Mouse (Mus musculus) intestine, postnatal 0 days (tissue): ENCODE measurements at regions not wholly inside any gene's neighbourhood (a gene's known extent, or its start where the extent isn't known, plus 50 kb on each side); places are given as distances from the start of the nearest gene placed in this dataset.

Experiments used
- ATAC-seq: fragments of 200-750 bp; cut with Nextera tagmentation; 2 replicates; pipeline ENCODE4 v1.8.0; 2017; ENCODE audit warnings: mild to moderate bottlenecking, moderate TSS enrichment, moderate library complexity
- H3K27ac ChIP-seq: fragments of 300-500 bp; sonication (generic); 2 replicates; pipeline ENCODE4 v1.5.1; 2014; ENCODE audit warnings: mild to moderate bottlenecking, low read depth, low read length, moderate library complexity
- H3K27me3 ChIP-seq: fragments of 300-500 bp; sonication (generic); replicated peaks from 2 replicates; pipeline ENCODE4 v1.6.1; 2014; ENCODE audit warnings: low read length, mixed read lengths; ENCODE audit not compliant: control insufficient read depth, insufficient read depth
- H3K36me3 ChIP-seq: fragments of 300-500 bp; sonication (generic); 2 replicates; pipeline ENCODE4 v1.6.1; 2014; ENCODE audit warnings: mild to moderate bottlenecking, moderate library complexity; ENCODE audit not compliant: control insufficient read depth, insufficient read depth
- H3K4me1 ChIP-seq: fragments of 300-500 bp; sonication (generic); replicated peaks from 2 replicates; pipeline ENCODE4 v1.6.1; 2014; ENCODE audit warnings: antibody characterized with exemption, low read length, mixed read lengths; ENCODE audit not compliant: control insufficient read depth, insufficient read depth
- H3K4me2 ChIP-seq: fragments of 300-500 bp; sonication (generic); replicated peaks from 2 replicates; pipeline ENCODE4 v1.6.1; 2014; ENCODE audit warnings: low read depth, mild to moderate bottlenecking, moderate library complexity
- H3K4me3 ChIP-seq: fragments of 300-500 bp; sonication (generic); 2 replicates; pipeline ENCODE4 v1.5.1; 2014; ENCODE audit warnings: low read depth, low read length
- H3K9ac ChIP-seq: fragments of 300-500 bp; sonication (generic); 2 replicates; pipeline ENCODE4 v1.6.1; 2014; ENCODE audit warnings: mild to moderate bottlenecking, low read depth, low read length
- H3K9me3 ChIP-seq: fragments of 300-500 bp; sonication (generic); 2 replicates; pipeline ENCODE4 v1.6.1; 2016; ENCODE audit warnings: mixed run types; ENCODE audit not compliant: control insufficient read depth
- CTCF ChIP-seq: sonication (generic); IDR thresholded peaks from 2 replicates; pipeline ENCODE4 v1.5.1; 2016; ENCODE audit warnings: low read depth, mild to moderate bottlenecking, control low read depth, antibody characterized with exemption, moderate library complexity
- WGBS: fragments of 180-500 bp; shearing (Covaris S2); extraction: QIAGEN DNeasy Blood & Tissue Kit; methylation state at CpG from one replicate; pipeline ENCODE4 v1.1.7; 2014; 5-methylcytosine and 5-hydroxymethylcytosine counted together

DNA sequence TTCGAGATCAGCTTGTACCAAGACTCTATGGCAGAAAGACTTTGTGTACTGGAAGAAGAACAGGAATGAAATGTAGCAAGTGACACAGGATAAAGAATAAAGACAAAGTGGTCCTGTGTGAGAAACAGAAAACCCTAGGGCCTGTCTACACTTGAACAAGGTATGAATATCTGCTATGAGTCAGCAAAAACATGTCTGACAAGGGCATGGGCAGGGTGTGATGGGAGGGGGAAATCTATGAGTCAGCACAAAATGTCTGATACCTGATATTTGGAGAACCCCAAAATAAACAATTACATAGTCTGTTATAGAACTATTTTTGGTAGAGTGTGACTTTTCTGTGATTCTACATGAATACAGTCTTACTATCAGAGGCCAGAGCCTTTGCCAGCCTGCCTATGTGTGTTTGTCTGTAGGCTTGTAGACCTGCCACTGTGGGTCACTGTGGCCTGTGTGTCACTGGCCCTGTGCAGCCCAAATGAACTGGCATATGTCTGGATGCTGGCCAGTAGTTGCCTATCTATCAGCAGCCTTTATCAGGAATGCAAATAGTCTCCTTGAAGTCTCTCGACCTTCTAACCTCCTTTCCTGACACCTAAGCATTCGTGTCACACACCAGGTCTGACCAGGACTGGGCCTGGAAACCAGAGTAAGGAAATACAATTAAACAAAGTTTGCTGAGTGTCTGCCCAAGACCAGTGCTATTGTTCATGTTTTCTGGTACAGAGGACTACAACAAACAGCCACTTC lies 71.5 kb downstream of the Fam110c start:
- H3K27me3 ChIP-seq, result no peaks in the 10 kb centered on the region
- no peak overlapping the region for H3K4me3 ChIP-seq
- H3K4me1 ChIP-seq, result no peaks in the 10 kb centered on the region
- WGBS, result 50% methylated on average over 3 of the region's 3 CpGs
- no peak overlapping the region for H3K9ac ChIP-seq
- no peak overlapping the region for H3K4me2 ChIP-seq
- H3K9me3 ChIP-seq, result no peaks in the 10 kb centered on the region
- peak; percentile 24; the same call in 1 of the 2 replicates for TF ChIP-seq CTCF
- no peaks in the 10 kb centered on the region for H3K36me3 ChIP-seq
- no peak overlapping the region for H3K27ac ChIP-seq
- ATAC-seq, result no peak

DNA sequence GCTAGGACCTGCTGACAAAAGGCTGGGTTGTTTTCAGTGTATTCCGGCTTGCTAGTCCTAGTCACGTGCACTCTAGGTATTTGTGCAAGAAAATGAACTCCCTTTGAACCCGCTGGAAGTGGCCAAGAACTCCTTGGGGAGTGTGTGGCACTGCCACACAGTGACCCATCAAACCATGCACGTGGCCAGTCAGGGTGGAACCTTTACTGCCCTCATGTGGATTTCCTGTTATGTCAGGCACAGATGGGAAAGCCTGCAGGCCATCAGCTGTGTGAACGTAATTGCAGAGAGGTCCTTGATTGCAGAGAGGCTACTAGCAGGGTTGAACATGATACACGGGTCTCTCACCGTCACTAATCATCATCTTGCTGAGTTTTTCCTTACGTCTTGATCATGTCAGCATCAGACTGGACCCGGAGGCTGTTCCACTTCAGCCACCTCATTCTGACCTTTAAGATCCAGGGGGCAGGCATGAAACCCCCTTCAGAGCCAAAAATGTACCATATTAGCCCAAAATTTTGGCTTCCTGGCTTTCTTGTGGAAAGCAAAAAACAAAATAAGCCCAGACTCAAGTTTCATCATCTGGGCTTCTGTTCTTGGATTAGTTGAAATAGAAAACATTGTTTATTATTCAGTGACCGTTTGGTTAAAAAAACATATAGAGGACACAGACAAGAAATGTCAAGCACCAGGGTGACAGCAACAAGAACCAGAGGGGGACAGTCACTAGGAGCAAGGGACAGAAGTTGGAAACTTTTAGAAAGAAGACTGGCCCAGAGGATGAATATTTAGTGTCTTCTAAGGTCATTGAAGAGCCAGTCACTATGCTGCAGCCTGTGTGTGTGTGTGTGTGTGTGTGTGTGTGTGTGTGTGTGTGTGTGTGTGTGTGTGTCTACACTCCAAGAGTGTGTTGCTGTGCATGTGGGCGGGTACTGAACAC lies 75.0 kb downstream of the Fam110c start:
- no peak overlapping the region for H3K4me2 ChIP-seq
- no peaks in the 10 kb centered on the region for H3K4me1 ChIP-seq
- no peak for ATAC-seq
- 65% methylated on average over 11 of the region's 11 CpGs for WGBS
- H3K9me3 ChIP-seq, result no peaks in the 10 kb centered on the region
- H3K4me3 ChIP-seq, result no peak overlapping the region
- peak; percentile 35 for TF ChIP-seq CTCF
- H3K9ac ChIP-seq, result no peak overlapping the region
- H3K27ac ChIP-seq, result no peak overlapping the region
- H3K27me3 ChIP-seq, result no peaks in the 10 kb centered on the region
- no peaks in the 10 kb centered on the region for H3K36me3 ChIP-seq

DNA sequence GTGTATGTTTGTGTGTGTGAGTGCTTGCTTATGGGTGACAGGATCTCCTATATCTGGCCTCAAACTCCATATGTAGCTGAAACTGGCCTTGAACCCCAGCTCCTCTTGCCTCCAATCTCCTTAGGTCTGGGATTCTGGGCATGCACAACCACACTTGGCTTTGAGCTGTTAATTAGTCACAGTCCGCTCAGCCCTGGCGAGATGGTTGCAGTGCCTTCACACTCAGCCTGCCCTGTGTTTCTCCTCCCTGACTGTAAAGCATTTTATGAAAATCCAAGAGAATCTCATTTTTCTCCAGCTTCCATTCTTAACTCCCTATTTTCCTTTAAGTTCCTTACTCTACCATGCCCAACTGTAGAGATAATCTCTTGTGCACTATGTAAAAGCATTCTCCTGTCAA lies 80.1 kb downstream of the Fam110c start:
- Histone ChIP-seq H3K27ac (no peak overlapping the region), H3K27me3 (no peaks in the 10 kb centered on the region), H3K9me3 (no peaks in the 10 kb centered on the region), H3K4me2 (no peak overlapping the region), H3K4me3 (no peak overlapping the region), H3K9ac (no peak overlapping the region), H3K36me3 (no peaks in the 10 kb centered on the region), H3K4me1 (no peaks in the 10 kb centered on the region)
- ATAC-seq, result no peak
- TF ChIP-seq CTCF, result no peak
- 88% methylated on average over 2 of the region's 2 CpGs for WGBS

DNA sequence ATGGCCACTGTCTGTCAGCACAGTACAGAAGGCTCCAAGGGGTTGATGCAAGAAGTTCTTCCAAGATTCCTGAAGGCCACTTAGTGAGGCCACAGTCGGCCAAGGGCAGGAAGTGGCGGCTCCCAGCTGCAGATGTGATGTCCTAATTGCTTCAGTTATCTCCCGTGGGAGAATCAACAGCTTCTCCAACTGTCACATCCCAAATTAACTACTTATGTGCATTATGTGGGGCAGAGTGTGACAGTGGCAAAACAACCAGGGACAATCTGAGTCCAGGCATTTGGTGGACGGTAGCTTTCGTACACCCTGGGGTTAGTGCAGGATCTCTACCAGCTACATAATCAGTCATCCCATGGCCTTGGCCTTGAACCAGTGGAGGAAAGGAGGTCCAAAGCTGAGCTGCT lies 80.9 kb downstream of the Fam110c start:
- no peaks in the 10 kb centered on the region for H3K4me1 ChIP-seq
- H3K36me3 ChIP-seq, result no peaks in the 10 kb centered on the region
- H3K9me3 ChIP-seq, result no peaks in the 10 kb centered on the region
- no peak for ATAC-seq
- H3K27ac ChIP-seq, result no peak overlapping the region; the same call in 1 of the 2 replicates
- no peak overlapping the region for H3K4me3 ChIP-seq
- H3K27me3 ChIP-seq, result no peaks in the 10 kb centered on the region
- H3K4me2 ChIP-seq, result no peak overlapping the region
- WGBS, result 48% methylated on average over 5 of the region's 5 CpGs
- TF ChIP-seq CTCF, result no peak
- no peak overlapping the region for H3K9ac ChIP-seq

DNA sequence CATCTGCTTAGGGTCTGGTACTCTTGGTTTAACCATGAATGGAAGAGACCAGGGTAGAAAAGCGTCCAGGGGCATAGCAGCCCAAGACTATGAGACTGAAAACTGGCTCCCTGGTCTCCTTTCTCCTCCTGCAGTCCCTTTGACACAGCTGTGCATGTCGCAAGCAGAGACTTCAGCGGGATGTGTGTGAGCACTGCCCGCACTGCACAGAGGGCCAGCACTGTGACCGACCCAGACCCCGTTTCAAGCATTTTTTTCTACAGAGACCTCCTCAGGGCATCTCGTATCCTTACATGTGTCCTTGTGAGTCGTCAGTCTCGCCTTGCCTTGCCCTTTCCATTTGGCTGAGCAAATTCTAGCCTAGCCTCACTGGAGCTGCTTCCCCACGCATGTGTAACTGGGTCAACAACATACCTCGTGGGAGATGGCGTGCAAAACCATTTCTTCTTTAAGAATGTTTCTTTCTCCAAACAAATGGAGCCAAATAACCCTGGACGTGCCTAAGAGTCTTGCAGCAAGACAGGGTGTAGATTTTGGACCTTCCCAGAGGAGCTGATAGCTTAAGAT lies 82.6 kb downstream of the Fam110c start:
- ATAC-seq, result no peak
- no peak for TF ChIP-seq CTCF
- H3K27me3 ChIP-seq, result no peaks in the 10 kb centered on the region
- no peaks in the 10 kb centered on the region for H3K4me1 ChIP-seq
- H3K9ac ChIP-seq, result no peak overlapping the region
- no peak overlapping the region for H3K4me2 ChIP-seq
- H3K4me3 ChIP-seq, result no peak overlapping the region
- H3K27ac ChIP-seq, result no peak overlapping the region
- H3K36me3 ChIP-seq, result no peaks in the 10 kb centered on the region
- 75% methylated on average over 13 of the region's 13 CpGs for WGBS
- H3K9me3 ChIP-seq, result no peaks in the 10 kb centered on the region

DNA sequence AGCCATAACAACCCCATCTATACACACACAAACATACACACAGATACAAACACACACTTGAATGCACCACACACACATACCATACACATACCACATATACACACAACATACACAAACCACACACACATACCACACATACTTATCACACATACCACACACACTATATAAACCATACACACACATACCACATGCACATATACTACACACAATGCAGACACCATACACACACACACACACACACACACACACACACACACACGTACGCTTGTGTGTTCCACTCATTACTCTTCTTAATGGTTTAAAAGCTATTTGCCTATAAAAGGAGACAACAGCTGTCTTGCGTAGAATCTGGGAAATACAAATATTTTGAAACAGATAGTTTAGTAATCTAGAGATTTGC lies 83.1 kb upstream of the Gm6993 start:
- TF ChIP-seq CTCF, result no peak
- Histone ChIP-seq H3K9ac (no peak overlapping the region), H3K36me3 (no peaks in the 10 kb centered on the region), H3K9me3 (no peaks in the 10 kb centered on the region), H3K4me1 (no peaks in the 10 kb centered on the region), H3K4me2 (no peak overlapping the region), H3K27ac (no peak overlapping the region), H3K27me3 (no peaks in the 10 kb centered on the region), H3K4me3 (no peak overlapping the region)
- WGBS, result 66% methylated on average over 3 of the region's 3 CpGs
- no peak for ATAC-seq
